Mouse (Mus musculus) fat pad, adult 2 months (tissue): Measurements from ENCODE around the gene Pik3r3.
"Not testable (repeated sequence)": the region's sequence is repeated elsewhere in the genome, so short reads cannot be mapped to it uniquely, and the experiment has no call there.

Experiments
- DNase-seq: peaks from one replicate; pipeline ENCODE4 v3.0.0-alpha.2; 2011; ENCODE audit warnings: low read depth, low spot score; ENCODE audit errors: extremely low read depth

Gene Pik3r3

DNA sequence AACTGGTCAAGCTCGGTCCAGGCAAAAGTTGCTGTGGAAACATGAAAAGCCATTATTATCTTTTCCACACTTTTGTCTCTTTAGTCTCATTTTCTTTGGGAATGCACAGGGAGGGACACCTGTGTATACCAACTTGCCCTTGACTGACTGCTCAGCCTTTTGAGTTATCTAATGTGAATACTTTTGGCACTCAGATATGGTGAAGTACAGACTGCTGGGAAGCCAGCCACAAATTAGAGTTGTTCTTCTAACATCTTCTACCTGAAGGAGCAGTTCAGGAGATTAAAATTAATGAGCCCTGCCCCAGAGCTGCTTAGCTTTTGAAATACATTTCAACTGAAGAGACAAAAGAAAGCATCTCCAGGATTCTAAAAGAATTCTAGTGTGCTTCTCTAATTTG is 2.4 kb upstream of the Pik3r3 start:
- DNase-seq, result no peak

GRCm38 (mm10) chr4:116220071-116220650 is 1.3 kb upstream of the Pik3r3 start:
- no peak for DNase-seq

DNA sequence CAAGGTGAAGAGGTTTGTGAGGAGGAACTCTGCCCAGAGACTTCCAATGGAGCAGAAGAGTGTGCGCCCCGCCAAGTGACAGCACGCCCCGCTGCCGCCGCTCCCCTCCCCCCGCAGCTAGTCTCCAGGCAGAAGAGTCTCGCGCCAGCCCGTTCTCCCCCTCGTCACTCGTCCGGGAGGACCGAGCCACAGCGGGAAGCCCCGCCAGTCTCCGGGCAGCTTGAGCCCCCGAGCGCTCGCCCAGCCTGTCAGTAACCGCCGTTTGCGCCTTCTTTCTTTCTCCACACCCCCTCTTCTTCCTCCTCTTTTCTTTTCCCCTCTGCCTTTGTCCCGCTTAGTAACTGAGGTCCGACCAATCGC is 658 bp upstream of the Pik3r3 start:
- DNase-seq, result no peak

DNA sequence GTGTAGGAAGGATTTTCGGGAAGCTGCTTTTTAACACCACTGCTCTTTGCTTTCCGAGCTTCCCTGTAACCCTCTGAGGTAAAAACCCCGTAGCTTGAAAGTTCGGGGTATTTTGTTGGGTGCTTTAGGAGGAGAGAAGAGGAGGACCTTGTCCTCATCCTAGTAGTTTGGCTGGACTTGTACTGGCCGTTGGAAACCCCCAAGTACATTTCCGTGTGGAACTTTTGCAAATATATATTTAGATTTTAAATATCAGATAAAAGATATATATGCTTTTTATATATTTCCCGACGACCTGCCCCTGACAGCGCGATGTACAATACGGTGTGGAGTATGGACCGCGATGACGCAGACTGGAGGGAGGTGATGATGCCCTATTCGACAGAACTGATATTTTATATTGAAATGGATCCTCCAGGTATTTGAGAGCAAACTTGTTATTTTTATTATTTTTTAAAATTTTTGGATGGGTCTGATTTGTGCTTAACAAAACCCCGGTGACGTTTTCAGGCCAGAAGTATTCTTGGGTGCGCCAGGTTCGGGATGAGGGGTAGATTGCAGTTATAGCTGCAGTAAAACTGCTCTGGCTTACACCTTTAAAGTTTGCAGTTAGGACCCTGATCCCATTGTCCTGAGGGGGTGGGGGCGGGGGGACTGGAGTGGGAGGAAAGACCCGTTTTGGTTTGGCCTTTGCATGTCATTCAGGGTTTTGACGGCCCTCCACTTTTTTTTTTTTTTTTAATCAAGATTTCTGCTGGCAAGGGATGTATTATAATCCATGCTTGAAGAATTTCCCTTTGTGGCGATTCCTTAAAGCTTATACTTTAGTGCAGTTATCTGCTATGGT is 801 bp downstream of the Pik3r3 start:
- no peak for DNase-seq

- no peak for DNase-seq
Observed at GRCm38 (mm10) chr4:116222843-116223119, 1.4 kb downstream of the Pik3r3 start.

GRCm38 (mm10) chr4:116243377-116243776 is 22.0 kb downstream of the Pik3r3 start:
- no peak for DNase-seq

- no peak for DNase-seq
Observed at GRCm38 (mm10) chr4:116244240-116244639, 22.8 kb downstream of the Pik3r3 start.

GRCm38 (mm10) chr4:116245926-116246325 is 24.5 kb downstream of the Pik3r3 start:
- not testable (repeated sequence) for DNase-seq

- DNase-seq, result no peak
Observed at GRCm38 (mm10) chr4:116249986-116250385, 28.6 kb downstream of the Pik3r3 start.

- no peak for DNase-seq
Observed at GRCm38 (mm10) chr4:116268220-116268619, 46.8 kb downstream of the Pik3r3 start.

DNA sequence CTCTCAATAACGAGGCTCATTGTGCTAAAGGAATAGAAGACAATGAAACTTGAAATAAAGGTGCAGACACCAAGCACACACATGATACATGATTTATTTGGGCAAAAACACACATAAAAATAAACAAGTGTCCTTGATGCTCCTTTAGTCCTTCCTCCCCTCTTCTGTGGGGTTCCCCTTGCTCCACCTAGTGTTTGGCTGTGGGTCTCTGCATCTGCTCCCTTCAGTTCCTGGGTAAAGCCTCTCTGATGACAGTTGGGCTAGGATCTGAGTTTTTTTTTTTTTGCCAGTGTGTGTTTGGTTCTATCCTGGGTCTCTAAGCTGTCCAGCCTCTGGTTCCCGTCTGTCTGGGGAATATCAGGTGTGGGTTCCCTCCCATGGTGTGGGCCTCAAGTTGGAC is 60.8 kb downstream of the Pik3r3 start:
- no peak for DNase-seq

DNA sequence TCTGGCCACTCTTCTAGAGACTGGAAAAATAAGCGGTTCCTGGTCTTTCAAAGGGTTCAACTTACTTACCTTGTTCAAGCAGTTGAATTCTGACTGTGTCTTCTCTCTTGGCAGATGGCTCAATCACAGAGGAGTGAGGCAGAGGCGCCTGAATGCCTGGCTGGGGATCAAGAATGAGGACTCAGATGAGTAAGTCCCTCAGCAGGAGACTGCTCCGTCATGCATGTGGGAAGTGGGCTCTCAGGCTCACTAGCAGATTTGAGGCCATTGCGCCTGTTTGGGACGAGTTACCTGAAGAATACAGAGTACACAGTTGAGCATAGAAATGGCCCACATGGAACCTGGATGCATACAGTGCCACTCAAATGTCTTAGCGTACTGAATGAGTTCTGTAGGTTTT is 70.1 kb downstream of the Pik3r3 start:
- no peak for DNase-seq

- DNase-seq, result no peak
Observed at GRCm38 (mm10) chr4:116293296-116293695, 71.9 kb downstream of the Pik3r3 start.

- DNase-seq, result no peak
Observed at GRCm38 (mm10) chr4:116300878-116301355, 79.5 kb downstream of the Pik3r3 start.

DNA sequence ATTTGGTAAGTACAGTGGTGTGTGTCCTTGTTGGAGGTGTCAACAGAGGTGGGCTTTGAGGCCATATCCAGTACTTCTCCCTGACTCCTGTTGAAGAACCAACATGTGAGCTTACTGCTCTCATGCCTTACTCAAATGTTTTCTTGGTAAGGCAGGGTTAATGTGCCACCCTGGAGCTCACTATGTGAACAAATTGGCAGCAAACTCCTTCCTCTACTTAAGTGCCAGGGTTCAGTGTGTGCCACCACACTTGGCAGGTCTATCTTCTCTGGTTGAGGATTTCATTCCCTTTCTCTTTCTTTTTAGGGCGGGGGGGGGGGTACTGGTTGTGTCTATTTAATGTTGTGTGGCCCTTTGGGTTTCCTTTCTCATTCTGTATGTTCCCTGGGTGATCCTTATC is 83.1 kb downstream of the Pik3r3 start:
- no peak for DNase-seq

DNA sequence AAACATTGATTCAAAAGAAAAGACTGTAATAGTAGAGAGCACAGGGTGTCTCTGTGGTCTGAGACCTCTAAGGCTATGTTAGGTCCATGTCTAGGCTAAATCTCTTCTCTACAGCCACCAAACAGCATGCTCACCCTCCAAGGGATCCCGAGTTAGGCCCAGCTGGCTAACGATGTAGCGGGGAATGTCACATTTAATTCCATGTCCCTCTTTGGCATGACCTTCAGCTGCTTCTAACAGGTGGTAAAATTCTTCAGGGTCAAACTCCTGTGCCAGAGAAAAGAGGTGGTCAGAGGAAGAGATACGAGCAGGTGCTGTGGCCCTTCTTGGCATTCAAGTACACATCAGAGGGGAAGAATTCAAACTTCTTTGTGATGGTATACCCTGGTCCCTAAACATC is 96.2 kb downstream of the Pik3r3 start:
- no peak for DNase-seq

GRCm38 (mm10) chr4:116322127-116322526 is 100.7 kb downstream of the Pik3r3 start:
- DNase-seq, result no peak

- no peak for DNase-seq
Observed at GRCm38 (mm10) chr4:116329256-116329655, 107.8 kb downstream of the Pik3r3 start.

DNA sequence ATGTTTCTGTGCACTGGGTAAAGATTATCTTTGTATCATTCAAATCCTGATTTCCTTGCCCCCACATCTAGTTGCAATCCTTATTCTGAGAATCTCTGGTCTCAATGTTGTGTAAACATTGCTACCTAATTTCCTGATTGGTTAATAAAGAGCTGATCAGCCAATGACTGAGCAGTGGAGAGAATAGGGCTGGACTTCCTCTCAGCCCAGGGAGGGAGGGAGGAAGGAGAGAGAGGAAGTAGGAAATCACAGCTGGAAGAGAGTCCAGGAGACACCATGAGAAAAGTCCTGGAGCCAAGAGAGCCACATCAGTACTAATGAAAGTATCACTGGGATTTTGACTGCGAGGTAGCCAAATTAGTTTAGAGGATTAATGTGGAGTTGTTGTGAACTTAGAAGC is 114.9 kb downstream of the Pik3r3 start:
- no peak for DNase-seq

- no peak for DNase-seq
Observed at GRCm38 (mm10) chr4:116342119-116342518, 120.7 kb downstream of the Pik3r3 start.

- DNase-seq, result no peak
Observed at GRCm38 (mm10) chr4:116352496-116352895, 131.1 kb downstream of the Pik3r3 start.
